17 mouse cellular contexts compared by ENCODE assay signal in the genomic region with DNA sequence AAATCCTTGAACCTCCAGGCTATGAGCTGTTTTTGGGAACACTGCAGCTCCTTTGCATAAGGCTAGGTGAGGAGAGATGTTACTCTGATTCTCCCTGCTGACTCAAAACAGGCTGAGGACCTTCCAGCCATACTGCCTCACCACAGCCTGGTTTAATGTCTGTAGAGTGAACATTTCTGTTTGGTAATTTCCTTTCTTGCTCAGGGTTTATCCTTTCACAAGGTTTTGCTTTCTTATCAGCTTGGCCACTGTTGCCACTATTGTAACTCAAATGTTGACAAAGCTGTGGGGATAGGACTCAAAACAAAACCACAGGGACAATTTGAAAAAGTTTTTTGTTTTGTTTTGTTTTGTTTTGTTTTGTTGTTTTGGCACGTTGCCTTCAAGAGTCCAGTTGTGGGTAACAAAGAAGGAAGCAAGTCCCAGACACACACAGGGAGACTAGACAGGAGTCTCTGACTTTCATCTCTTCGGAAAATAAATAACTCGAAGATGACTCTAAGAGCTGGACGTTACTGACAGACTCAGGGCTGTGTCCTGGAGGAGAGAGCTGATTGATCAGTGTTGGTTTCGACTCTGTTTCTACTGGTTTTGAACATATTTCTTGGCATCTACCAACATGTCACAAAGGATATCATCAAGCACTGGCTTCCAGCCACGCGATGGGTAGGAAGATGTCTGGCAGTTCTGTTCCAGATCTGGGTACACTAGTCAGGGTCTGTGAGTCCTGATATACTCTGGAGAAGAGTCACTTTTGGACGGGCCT.
A peak's percentile ranks its signal among the peaks of the same experiment; 100 is the strongest.
DNase-seq lines count a peak whose midpoint lies in the region; ATAC-seq and TF ChIP-seq lines count a peak whose summit lies in the region.
"Had no signal": no experiment of that assay in that cellular context is flagged by ENCODE, and none has a peak within 500 bp of the region (broad histone marks: within the 10 kb centered on the region; RNA-seq: fewer than 3 reads in every experiment).

No protein-coding gene starts in this region.

- no peak overlapping the region for H3K4me3 ChIP-seq in layer of hippocampus, adult 2 months
- H3K4me3 ChIP-seq: embryonic facial prominence, embryonic 13.5 days; forebrain, embryonic 10.5 days; hindbrain, embryonic 12.5 days; liver, embryonic 12.5 days; megakaryocyte, embryonic 14.5 days; neural tube, embryonic 13.5 days had no signal

- ATAC-seq in granulocyte monocyte progenitor cell, adult 5-6 weeks (replicated peaks; ENCODE audit: poor library complexity, severe bottlenecking): peak; percentile 45
- ATAC-seq: liver, embryonic 12.5 days had no signal

- TF ChIP-seq CTCF in layer of hippocampus, adult 2 months (conservative IDR thresholded peaks at IDR 0.05): no peak

- H3K27ac ChIP-seq in layer of hippocampus, adult 2 months: peak overlapping the region; percentile 64
- H3K27ac ChIP-seq: embryonic facial prominence, embryonic 13.5 days; forebrain, embryonic 10.5 days; hindbrain, embryonic 12.5 days; liver, embryonic 12.5 days; neural tube, embryonic 13.5 days had no signal

- DNase-seq in cerebellum, postnatal 14 days: peak; percentile 46 to 49
- no peak for DNase-seq in cerebellum, postnatal 4 days (ENCODE audit: low spot score in 2 of 2)
- no peak for DNase-seq in layer of hippocampus, adult 2 months (ENCODE audit: low spot score in 2 of 2)
- DNase-seq in layer of hippocampus, adult 9-11 months: no peak
- DNase-seq in lung, postnatal 14 days: peak; percentile 22
- DNase-seq in retina, postnatal 1 day: no peak
- no peak for DNase-seq in spleen, postnatal 14 days (ENCODE audit: low spot score in 2 of 2)
- DNase-seq: adrenal gland, postnatal 25 days; cerebellum, postnatal 36 days; thymus, postnatal 25 days had no signal

Comparison
In these comparisons a context has a peak if more than half of its experiments do, and no peak if none do; other contexts are left out.
1. DNase-seq: peak in cerebellum, postnatal 14 days (2 of 2) and lung, postnatal 14 days (single experiment); none in cerebellum, postnatal 4 days (0 of 2), layer of hippocampus, adult 2 months (0 of 2), layer of hippocampus, adult 9-11 months (single experiment), retina, postnatal 1 day (single experiment) and spleen, postnatal 14 days (0 of 2).